Mouse (Mus musculus) ovary, postnatal 14 days (tissue): ENCODE results near the gene E130114P18Rik.

Experiments used
- DNase-seq: peaks from one replicate; pipeline ENCODE4 v3.0.0; 2022; ENCODE audit warnings: low spot score

Gene E130114P18Rik

DNA sequence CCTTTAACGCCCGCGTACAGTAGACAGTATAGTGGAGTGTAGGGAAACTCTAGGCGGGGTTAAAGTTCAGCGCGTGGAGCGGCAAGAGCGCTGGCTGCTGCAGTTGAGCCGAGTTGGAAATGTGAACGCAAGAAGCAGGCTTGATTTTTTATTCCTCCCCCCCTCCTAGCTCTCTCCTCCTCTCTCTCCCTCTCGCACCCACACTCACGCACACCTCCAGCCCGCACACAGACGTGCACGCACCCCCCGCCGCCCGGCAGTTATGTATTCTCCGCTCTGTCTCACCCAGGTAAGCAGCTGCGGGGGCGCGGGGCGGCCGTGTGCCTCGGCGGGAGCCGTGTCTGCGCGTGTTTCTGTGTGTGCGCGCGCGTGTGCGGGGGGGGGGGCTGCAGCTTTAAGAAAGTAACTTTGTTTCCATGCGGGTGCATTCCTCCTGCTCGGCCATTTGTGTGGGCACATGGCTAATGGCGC lies at the start of gene E130114P18Rik:
TSS of gene E130114P18Rik (minus strand) at position 373 of the 471 bp plus-strand sequence.
- no peak for DNase-seq

DNA sequence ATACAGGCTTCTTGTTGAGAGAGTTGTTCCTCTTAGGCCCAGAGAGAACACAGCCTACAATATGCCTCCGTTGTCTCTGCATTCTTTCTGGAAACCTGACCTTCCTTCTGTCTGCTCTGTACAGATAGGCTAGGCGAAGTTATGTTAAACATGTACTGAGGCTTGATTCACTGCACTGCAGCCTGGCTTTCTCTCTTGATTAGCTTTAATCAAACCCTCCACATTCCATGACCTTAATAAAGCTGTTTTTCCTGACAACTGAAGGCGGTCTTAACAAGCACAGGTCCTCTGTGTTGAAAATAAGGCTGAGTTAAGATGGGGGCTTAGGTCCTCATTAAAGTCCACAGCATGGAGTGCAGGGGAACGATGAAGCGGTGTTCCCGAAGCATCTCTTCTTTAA lies 49.2 kb upstream of the E130114P18Rik start:
- no peak for DNase-seq

DNA sequence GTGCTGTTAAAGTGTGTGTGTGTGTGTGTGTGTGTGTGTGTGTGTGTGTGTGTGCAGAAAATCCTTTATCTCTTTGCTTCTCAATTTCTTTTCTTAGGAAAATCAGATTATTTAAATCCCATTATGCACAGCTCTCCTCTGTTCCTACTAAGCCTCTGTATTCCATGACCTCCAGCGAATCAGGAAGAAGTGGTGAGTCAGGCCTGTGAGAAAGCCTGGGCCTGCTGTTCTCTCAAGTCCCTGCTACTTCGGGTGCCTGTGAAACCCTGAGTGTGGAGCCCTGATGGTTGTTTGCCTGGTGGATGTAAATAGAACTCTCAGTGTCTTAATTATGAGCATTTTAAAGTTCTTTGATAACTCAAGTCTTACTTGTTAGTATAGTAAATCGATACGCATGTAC lies 48.0 kb upstream of the E130114P18Rik start:
- DNase-seq, result no peak

GRCm38 (mm10) chr4:97825432-97825831 lies 47.6 kb upstream of the E130114P18Rik start:
- DNase-seq, result no peak

DNA sequence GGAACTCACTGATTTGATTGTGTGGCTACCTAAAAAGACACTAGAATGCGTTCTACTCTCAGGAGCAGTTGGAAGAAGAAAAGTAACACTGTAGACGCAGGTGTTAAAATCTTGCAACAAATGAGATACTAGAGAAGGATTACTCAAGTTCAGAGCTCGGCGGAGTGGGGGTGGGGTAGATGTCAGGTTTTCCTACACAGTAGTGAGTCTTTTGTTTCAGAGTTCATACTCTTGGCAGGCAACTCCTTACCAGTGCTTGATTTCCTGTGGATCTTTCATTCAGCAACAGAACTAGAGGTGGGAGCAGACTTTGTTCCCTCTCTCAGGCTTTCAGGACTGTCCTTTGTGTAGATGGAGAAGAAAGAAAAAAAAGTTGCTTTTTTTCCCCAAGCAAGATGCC lies 46.6 kb upstream of the E130114P18Rik start:
- DNase-seq, result no peak

GRCm38 (mm10) chr4:97823512-97823911 lies 45.6 kb upstream of the E130114P18Rik start:
- DNase-seq, result no peak

- DNase-seq, result no peak
Measured at GRCm38 (mm10) chr4:97821556-97822251, 43.8 kb upstream of the E130114P18Rik start.

GRCm38 (mm10) chr4:97820474-97821259 lies 42.8 kb upstream of the E130114P18Rik start:
- no peak for DNase-seq

- no peak for DNase-seq
Measured at GRCm38 (mm10) chr4:97819101-97819500, 41.2 kb upstream of the E130114P18Rik start.

GRCm38 (mm10) chr4:97818498-97818897 lies 40.6 kb upstream of the E130114P18Rik start:
- no peak for DNase-seq

- DNase-seq, result no peak
Measured at GRCm38 (mm10) chr4:97817741-97818140, 39.9 kb upstream of the E130114P18Rik start.

- DNase-seq, result no peak
Measured at GRCm38 (mm10) chr4:97816753-97817152, 38.9 kb upstream of the E130114P18Rik start.

DNA sequence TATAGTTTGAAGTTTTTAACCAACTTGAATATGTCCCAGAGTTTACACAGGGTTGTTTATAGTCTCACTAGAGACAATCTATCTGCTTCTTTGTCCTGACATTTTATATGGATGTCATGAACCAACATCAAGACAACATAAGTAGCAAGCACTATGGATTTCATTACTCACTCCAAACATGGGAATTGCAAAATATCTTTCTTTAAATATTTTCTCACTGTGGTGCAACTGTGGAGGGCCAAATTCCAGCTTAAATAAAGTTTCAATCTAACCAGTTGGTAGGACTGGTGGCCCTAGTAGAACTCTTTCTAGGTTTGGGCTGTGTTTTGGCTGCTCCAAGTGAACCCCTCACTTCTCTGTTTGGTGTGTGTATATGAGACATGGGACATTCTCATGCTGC lies 38.1 kb upstream of the E130114P18Rik start:
- DNase-seq, result no peak

DNA sequence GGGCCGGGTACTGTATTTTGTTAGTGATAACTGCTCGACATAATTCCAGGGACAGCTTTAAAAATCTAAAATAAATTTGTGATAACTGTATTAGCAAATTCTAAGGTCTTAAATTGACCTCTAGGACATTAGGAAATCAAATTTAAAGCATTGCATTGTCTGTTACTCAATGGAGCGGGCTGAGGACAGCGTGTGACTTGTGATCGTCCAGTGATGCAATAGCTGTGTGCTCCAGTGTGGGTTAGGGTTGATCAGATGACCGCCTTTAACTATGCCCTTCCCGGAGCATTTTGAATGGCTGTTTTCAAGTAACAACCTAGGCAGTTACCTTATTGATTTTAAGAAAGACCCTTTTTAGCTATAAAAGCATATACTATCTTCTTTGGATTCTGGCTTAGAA lies 36.6 kb upstream of the E130114P18Rik start:
- DNase-seq, result no peak

- DNase-seq, result no peak
Measured at GRCm38 (mm10) chr4:97813996-97814395, 36.1 kb upstream of the E130114P18Rik start.

DNA sequence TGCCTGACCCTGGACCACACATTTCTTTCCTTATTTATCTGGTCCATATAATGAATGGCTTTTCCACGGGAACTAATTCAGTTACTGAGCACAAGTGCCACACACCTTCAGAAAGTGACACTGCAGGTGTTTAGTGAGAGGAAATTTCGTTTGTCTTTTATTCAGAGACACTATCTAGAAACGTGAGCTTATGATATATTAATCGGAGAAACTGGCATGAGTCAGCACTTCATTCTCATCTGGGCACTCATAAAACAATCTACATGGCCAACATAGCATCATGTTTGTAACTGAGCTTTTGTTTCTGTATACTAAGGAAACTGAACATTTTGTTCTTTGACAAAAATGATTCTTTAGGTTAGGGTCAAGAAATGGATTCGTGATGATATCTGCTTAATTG lies 35.2 kb upstream of the E130114P18Rik start:
- no peak for DNase-seq

- no peak for DNase-seq
Measured at GRCm38 (mm10) chr4:97810348-97810939, 32.6 kb upstream of the E130114P18Rik start.

DNA sequence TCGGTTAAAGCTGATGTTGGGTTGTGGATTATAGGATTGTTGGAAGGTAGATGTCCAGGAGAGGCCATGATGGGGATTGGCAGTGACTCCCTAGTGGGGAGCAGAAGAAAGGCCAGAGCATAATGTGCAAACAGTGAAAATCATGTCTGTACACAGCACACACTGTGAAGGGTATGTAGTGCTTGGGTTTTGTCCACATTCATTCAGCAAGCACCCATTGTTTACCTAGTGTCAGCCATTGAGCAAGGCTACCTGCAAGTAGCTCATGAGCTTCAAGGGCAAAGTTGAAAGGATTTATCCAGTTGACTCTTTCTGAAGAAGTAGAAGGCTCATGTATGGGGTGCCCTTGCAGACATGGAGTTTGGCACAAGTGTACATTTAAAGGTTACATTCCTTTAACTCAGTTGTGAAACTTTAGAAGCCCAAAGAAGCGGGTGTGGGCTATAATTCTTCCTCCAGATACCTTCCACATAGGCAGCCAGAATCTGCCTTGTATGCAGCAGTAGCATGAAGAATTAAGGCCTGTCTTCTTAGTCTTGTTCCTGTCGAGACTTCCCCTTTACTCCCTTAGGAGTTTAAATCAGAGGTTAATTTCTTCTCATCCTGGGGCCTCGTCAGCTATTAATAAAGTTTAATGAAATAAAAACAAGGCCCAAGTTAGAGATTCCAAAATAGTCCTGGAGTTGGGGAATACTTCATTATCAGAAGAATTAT lies 31.9 kb upstream of the E130114P18Rik start:
- DNase-seq, result no peak

DNA sequence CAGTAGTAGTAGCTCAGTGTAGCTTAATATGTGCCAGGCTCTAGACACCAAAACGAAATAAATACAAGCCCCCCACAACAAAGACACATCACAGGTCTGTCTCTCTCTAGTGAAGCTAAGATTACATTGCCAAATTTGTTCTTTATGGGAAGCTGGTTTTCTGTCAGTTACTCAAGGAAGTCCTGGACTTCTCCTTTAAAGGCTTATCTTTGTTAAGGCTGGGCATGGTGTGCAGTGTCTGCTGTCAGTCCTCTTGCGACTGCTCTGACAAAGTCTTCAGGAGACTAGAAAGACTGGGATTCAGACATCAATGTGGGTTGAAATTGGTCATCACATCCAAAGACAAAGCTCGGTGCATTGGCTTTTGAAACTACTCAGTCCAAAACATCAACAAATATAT lies 31.0 kb upstream of the E130114P18Rik start:
- no peak for DNase-seq

DNA sequence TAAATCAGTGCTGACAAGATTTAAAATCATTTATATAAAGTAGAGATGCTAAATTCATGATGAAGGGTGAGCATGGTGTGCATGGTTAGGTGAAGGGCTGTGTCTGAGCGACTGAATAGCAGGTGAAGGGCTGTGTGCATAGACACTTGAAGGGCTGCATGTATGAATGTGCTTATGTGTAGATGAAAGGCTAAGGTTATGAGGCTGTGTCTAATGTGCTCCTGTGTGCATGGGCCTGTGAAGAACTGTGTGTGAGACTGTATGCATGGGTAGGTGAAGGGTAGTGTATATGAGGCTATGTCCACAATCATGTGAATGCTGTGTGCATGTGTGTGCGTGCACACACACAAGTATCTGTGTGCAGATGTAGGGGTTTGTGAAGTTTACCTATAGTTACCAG lies 29.0 kb upstream of the E130114P18Rik start:
- no peak for DNase-seq

DNA sequence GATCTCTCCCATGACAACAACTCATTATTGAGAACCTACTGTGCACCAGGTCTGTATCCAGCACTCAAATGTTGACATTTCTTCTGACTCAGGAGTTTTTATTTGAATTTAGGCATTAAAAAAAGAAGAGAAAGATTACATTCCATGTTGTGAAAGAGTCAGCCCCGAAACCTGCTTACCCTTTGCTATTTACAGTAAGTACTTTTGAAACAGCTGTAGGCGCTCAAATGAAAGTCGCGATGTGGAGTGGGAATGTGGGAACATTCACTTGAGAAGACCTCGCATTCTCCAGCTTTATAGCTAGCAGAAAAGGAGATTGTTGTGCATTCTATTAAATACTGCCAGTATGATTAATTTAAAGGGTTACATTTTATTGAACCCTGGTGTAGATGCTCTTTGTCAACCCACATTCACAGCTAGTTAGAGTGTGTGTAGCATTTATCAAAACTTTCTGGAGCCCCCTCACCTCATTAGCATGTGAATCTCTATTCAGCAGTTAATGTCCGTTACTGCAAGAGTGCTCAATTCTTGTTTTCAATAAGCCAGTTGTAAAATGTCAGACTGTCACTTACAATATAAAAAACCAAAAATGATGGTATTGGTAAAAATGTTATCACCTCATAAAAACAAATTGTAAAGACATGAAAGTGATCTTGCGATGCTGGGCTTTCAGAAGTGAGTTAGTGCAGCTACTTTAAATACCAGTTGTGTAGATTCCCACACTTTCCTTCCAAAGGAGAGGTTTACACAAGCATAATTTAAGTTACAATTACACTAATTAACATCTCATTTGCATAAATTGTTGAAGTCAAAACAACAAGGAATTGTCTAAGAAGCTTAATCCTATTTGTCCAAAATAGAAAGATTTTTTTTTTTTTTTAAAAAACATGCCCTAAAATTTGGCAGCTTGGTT lies 28.3 kb upstream of the E130114P18Rik start:
- DNase-seq, result no peak
